12 mouse cellular contexts compared by ENCODE assay signal in genomic region chr2:178158936-178159335, GRCm38 (mm10). TPM values are rescaled to one million over a fixed set of nuclear protein-coding genes. Genes with fewer than 3 reads are reported as not detected.
DNase-seq lines count a peak whose midpoint lies in the region; ATAC-seq lines count a peak whose summit lies in the region.
"Had no signal": no experiment of that assay in that cellular context is flagged by ENCODE, and none has a peak within 500 bp of the region (broad histone marks: within the 10 kb centered on the region; RNA-seq: fewer than 3 reads in every experiment).

No protein-coding gene starts in this region.

- H3K27ac ChIP-seq in midbrain, embryonic 15.5 days, result no peak overlapping the region
- no peak overlapping the region for H3K27ac ChIP-seq in midbrain, embryonic 10.5 days (replicated peaks)

- H3K4me2 ChIP-seq in midbrain, embryonic 15.5 days, result no peak overlapping the region
- H3K4me2 ChIP-seq: heart, embryonic 11.5 days had no signal

- ATAC-seq in midbrain, embryonic 15.5 days (replicated peaks), result 0 out of 2 replicates have a peak, but pooled peaks have one; percentile 12
- ATAC-seq: activated CD4-positive, CD25-positive, alpha-beta regulatory T cell, adult 4 months; forebrain, embryonic 14.5 days had no signal

- no peak overlapping the region for H3K4me3 ChIP-seq in midbrain, embryonic 15.5 days
- no peak overlapping the region for H3K4me3 ChIP-seq in midbrain, embryonic 10.5 days
- H3K4me3 ChIP-seq: myocyte had no signal

- WGBS in midbrain, embryonic 15.5 days, result 79% methylated on average over 12 of the region's 12 CpGs
- WGBS in midbrain, embryonic 10.5 days, result 87% methylated on average over 12 of the region's 12 CpGs

- no peaks in the 10 kb centered on the region for H3K9me3 ChIP-seq in midbrain, embryonic 15.5 days
- H3K9me3 ChIP-seq in midbrain, embryonic 10.5 days (replicated peaks), result no peaks in the 10 kb centered on the region

- H3K4me1 ChIP-seq in midbrain, embryonic 15.5 days, result peaks cover 16% of the 10 kb centered on the region
- no peaks in the 10 kb centered on the region for H3K4me1 ChIP-seq in midbrain, embryonic 10.5 days

- no peaks in the 10 kb centered on the region for H3K36me3 ChIP-seq in midbrain, embryonic 15.5 days (replicated peaks)
- H3K36me3 ChIP-seq in midbrain, embryonic 10.5 days, result no peaks in the 10 kb centered on the region

- H3K27me3 ChIP-seq in midbrain, embryonic 15.5 days (replicated peaks), result no peaks in the 10 kb centered on the region
- no peaks in the 10 kb centered on the region for H3K27me3 ChIP-seq in midbrain, embryonic 10.5 days (ENCODE audit: low read depth, poor library complexity, severe bottlenecking)

- DNase-seq in adrenal gland, postnatal 10 days, result peak; percentile 27
- no peak for DNase-seq in adrenal gland, adult 2 months
- DNase-seq in midbrain, embryonic 10.5 days (ENCODE audit: low spot score), result no peak
- DNase-seq in left cerebral cortex, postnatal 10 days (ENCODE audit: extremely low spot score in 1 of 2, low spot score in 2 of 2), result peak; percentile 58 to 77
- peak; percentile 60 to 81 for DNase-seq in right cerebral cortex, postnatal 36 days (ENCODE audit: low spot score in 2 of 2)
- DNase-seq in MN1 (ENCODE audit: low spot score), result no peak
- DNase-seq in gastrocnemius, postnatal 25 days, result no peak

- intact Hi-C loops in left cerebral cortex, postnatal 10 days (cut with DNase I), result no loop called here

- H3K9ac ChIP-seq in midbrain, embryonic 15.5 days, result no peak overlapping the region

RNA-seq across cellular contexts. Expression of gene Phactr3, which starts 40.2 kb away (rescaled TPM):
- total RNA-seq in adrenal gland, postnatal 10 days (2021), result 1 to 10 TPM; 3.1 to 3.3 TPM
- 1 to 10 TPM in 1 of 2 experiments, under 1 TPM in 1; 0.98 to 1.3 TPM for total RNA-seq in adrenal gland, adult 2 months (2021)
- 0.59 and 0.67 TPM in 2 replicates for polyA plus RNA-seq in adrenal gland, adult 2 months (2012; rRNA removed)
- 66.3 and 67.1 TPM in 2 replicates for polyA plus RNA-seq in midbrain, embryonic 15.5 days (2015; fragmentation: Nextera tagmentation; extraction: Ambion mirVana)
- 5.8 and 6.7 TPM in 2 replicates for polyA plus RNA-seq in midbrain, embryonic 10.5 days (2016; fragmentation: Nextera tagmentation; extraction: Ambion mirVana)
- total RNA-seq in left cerebral cortex, postnatal 10 days (2021), result 100 to 1,000 TPM; 139 to 146 TPM
- not detected for total RNA-seq in gastrocnemius, postnatal 25 days (2021)
- polyA plus RNA-seq: myocyte had no signal

Comparison
In these comparisons a context has a peak if more than half of its experiments do, and no peak if none do; other contexts are left out.
1. DNase-seq: peak in adrenal gland, postnatal 10 days (single experiment), left cerebral cortex, postnatal 10 days (2 of 2) and right cerebral cortex, postnatal 36 days (2 of 2); none in adrenal gland, adult 2 months (single experiment), midbrain, embryonic 10.5 days (single experiment), MN1 (single experiment) and gastrocnemius, postnatal 25 days (single experiment).
2. RNA of gene Phactr3, which starts 40.2 kb away (total RNA-seq): 139 to 146 TPM in left cerebral cortex, postnatal 10 days; 3.1 to 3.3 TPM in adrenal gland, postnatal 10 days, 0.98 to 1.3 TPM in adrenal gland, adult 2 months and not detected in gastrocnemius, postnatal 25 days; every median in the first group is over 10 times any median in the second.